Mouse (Mus musculus) heart, embryonic 13.5 days (tissue): ENCODE measurements at regions not wholly inside any gene's neighbourhood (a gene's known extent, or its start where the extent isn't known, plus 50 kb on each side); places are given as distances from the start of the nearest gene placed in this dataset.

Source experiments
- ATAC-seq: fragments of 200-750 bp; cut with Nextera tagmentation; 2 replicates; pipeline ENCODE4 v1.8.0; 2017; ENCODE audit warnings: moderate TSS enrichment; ENCODE audit not compliant: insufficient number of reproducible peaks, low FRiP score, low TSS enrichment; ENCODE audit errors: extremely low read depth
- H3K27ac ChIP-seq: fragments of 300-500 bp; sonication (generic); replicated peaks from 2 replicates; pipeline ENCODE4 v1.5.1; 2015; ENCODE audit warnings: moderate library complexity, mild to moderate bottlenecking, inconsistent platforms
- H3K27me3 ChIP-seq: fragments of 300-500 bp; sonication (generic); replicated peaks from 2 replicates; pipeline ENCODE4 v1.6.1; 2015; ENCODE audit warnings: mild to moderate bottlenecking, inconsistent platforms
- H3K36me3 ChIP-seq: fragments of 300-500 bp; sonication (generic); 2 replicates; pipeline ENCODE4 v1.6.1; 2015; ENCODE audit warnings: mild to moderate bottlenecking, inconsistent platforms
- H3K4me1 ChIP-seq: fragments of 300-500 bp; sonication (generic); 2 replicates; pipeline ENCODE4 v1.6.1; 2015; ENCODE audit warnings: inconsistent platforms
- H3K4me2 ChIP-seq: fragments of 300-500 bp; sonication (generic); 2 replicates; pipeline ENCODE4 v1.6.1; 2015; ENCODE audit warnings: inconsistent platforms, mild to moderate bottlenecking, moderate library complexity
- H3K4me3 ChIP-seq: fragments of 300-500 bp; sonication (generic); 2 replicates; pipeline ENCODE4 v1.5.1; 2015; ENCODE audit warnings: moderate library complexity, mild to moderate bottlenecking, inconsistent platforms
- H3K9ac ChIP-seq: fragments of 300-500 bp; sonication (generic); 2 replicates; pipeline ENCODE4 v1.6.1; 2015; ENCODE audit warnings: inconsistent platforms, mild to moderate bottlenecking, moderate library complexity
- H3K9me3 ChIP-seq: fragments of 300-500 bp; sonication (generic); 2 replicates; pipeline ENCODE4 v1.6.1; 2016; ENCODE audit warnings: inconsistent platforms
- WGBS: fragments of 180-500 bp; shearing (Covaris S2); methylation state at CpG from one replicate; pipeline ENCODE4 v1.1.7; 2015; ENCODE audit warnings: mixed read lengths; 5-methylcytosine and 5-hydroxymethylcytosine counted together

GRCm38 (mm10) chrX:166971721-166972120 is 237.4 kb downstream of the Tmsb4x start:
- peak overlapping the region; percentile 80 for H3K27ac ChIP-seq
- no peak overlapping the region for H3K4me2 ChIP-seq
- H3K4me1 ChIP-seq = peaks cover 14% of the 10 kb centered on the region; the same call in 1 of the 2 replicates
- peak; percentile 37; the same call in 1 of the 2 replicates for ATAC-seq
- H3K36me3 ChIP-seq = no peaks in the 10 kb centered on the region
- no peaks in the 10 kb centered on the region for H3K27me3 ChIP-seq
- H3K4me3 ChIP-seq = no peak overlapping the region
- WGBS = 7% methylated on average over 1 of the region's 1 CpGs
- no peak overlapping the region for H3K9ac ChIP-seq
- H3K9me3 ChIP-seq = no peaks in the 10 kb centered on the region

- no peak for ATAC-seq
- Histone ChIP-seq H3K9me3 (no peaks in the 10 kb centered on the region), H3K27me3 (peaks cover 2% of the 10 kb centered on the region; the same call in 1 of the 2 replicates), H3K9ac (no peak overlapping the region), H3K4me1 (no peaks in the 10 kb centered on the region), H3K4me3 (no peak overlapping the region), H3K27ac (no peak overlapping the region), H3K4me2 (no peak overlapping the region), H3K36me3 (no peaks in the 10 kb centered on the region)
- 78% methylated on average over 7 of the region's 7 CpGs for WGBS
Measured at GRCm38 (mm10) chrX:166964656-166965582, 244.2 kb downstream of the Tmsb4x start.

- H3K36me3 ChIP-seq = no peaks in the 10 kb centered on the region
- H3K4me1 ChIP-seq = no peaks in the 10 kb centered on the region
- no peak for ATAC-seq
- no peak overlapping the region for H3K4me3 ChIP-seq
- H3K4me2 ChIP-seq = no peak overlapping the region
- no peaks in the 10 kb centered on the region for H3K9me3 ChIP-seq
- no peaks in the 10 kb centered on the region for H3K27me3 ChIP-seq
- H3K27ac ChIP-seq = no peak overlapping the region
- no peak overlapping the region for H3K9ac ChIP-seq
- 47% methylated on average over 14 of the region's 14 CpGs for WGBS
Measured at GRCm38 (mm10) chrX:166952528-166953189, 256.5 kb downstream of the Tmsb4x start.

- Histone ChIP-seq H3K4me3 (no peak overlapping the region), H3K27ac (no peak overlapping the region), H3K4me2 (no peak overlapping the region), H3K4me1 (no peaks in the 10 kb centered on the region), H3K36me3 (no peaks in the 10 kb centered on the region), H3K9me3 (no peaks in the 10 kb centered on the region), H3K27me3 (no peaks in the 10 kb centered on the region), H3K9ac (no peak overlapping the region)
- 73% methylated on average over 6 of the region's 6 CpGs for WGBS
- ATAC-seq = no peak
Measured at GRCm38 (mm10) chrX:166951011-166951410, 258.1 kb downstream of the Tmsb4x start.

- no peaks in the 10 kb centered on the region for H3K4me1 ChIP-seq
- no peak overlapping the region for H3K4me2 ChIP-seq
- no peak overlapping the region for H3K9ac ChIP-seq
- 62% methylated on average over 1 of the region's 1 CpGs for WGBS
- no peak overlapping the region for H3K27ac ChIP-seq
- no peaks in the 10 kb centered on the region for H3K36me3 ChIP-seq
- no peak for ATAC-seq
- H3K4me3 ChIP-seq = no peak overlapping the region
- H3K27me3 ChIP-seq = no peaks in the 10 kb centered on the region; the same call in 1 of the 2 replicates
- H3K9me3 ChIP-seq = no peaks in the 10 kb centered on the region
Measured at GRCm38 (mm10) chrX:166945915-166946314, 263.2 kb downstream of the Tmsb4x start.

- Histone ChIP-seq H3K4me1 (no peaks in the 10 kb centered on the region), H3K4me3 (no peak overlapping the region), H3K27ac (no peak overlapping the region), H3K27me3 (no peaks in the 10 kb centered on the region; the same call in 1 of the 2 replicates), H3K9me3 (no peaks in the 10 kb centered on the region), H3K4me2 (no peak overlapping the region), H3K36me3 (no peaks in the 10 kb centered on the region), H3K9ac (no peak overlapping the region)
- 74% methylated on average over 1 of the region's 1 CpGs for WGBS
- no peak for ATAC-seq
Measured at GRCm38 (mm10) chrX:166945476-166945875, 263.6 kb downstream of the Tmsb4x start.

GRCm38 (mm10) chrX:166933766-166934165 is 275.3 kb downstream of the Tmsb4x start:
- no peaks in the 10 kb centered on the region for H3K36me3 ChIP-seq
- no peak for ATAC-seq
- no peak overlapping the region for H3K4me3 ChIP-seq
- no peaks in the 10 kb centered on the region for H3K27me3 ChIP-seq
- H3K4me1 ChIP-seq = peaks cover 6% of the 10 kb centered on the region
- no peaks in the 10 kb centered on the region for H3K9me3 ChIP-seq
- no peak overlapping the region for H3K9ac ChIP-seq
- H3K4me2 ChIP-seq = no peak overlapping the region
- WGBS = 52% methylated on average over 2 of the region's 2 CpGs
- peak overlapping the region; percentile 28; the same call in 1 of the 2 replicates for H3K27ac ChIP-seq

- H3K27me3 ChIP-seq = no peaks in the 10 kb centered on the region
Measured at GRCm38 (mm10) chrX:166932472-166932871, 276.6 kb downstream of the Tmsb4x start.

GRCm38 (mm10) chrX:166931048-166931447 is 278.1 kb downstream of the Tmsb4x start:
- Histone ChIP-seq H3K9me3 (no peaks in the 10 kb centered on the region), H3K9ac (no peak overlapping the region), H3K27me3 (no peaks in the 10 kb centered on the region), H3K36me3 (no peaks in the 10 kb centered on the region), H3K27ac (peak overlapping the region; percentile 58), H3K4me3 (no peak overlapping the region), H3K4me2 (no peak overlapping the region), H3K4me1 (peaks cover 6% of the 10 kb centered on the region)
- ATAC-seq = no peak
- WGBS = 28% methylated on average over 4 of the region's 4 CpGs

More at GRCm38 (mm10) chrX:166932472-166932871, 276.6 kb downstream of the Tmsb4x start:
- no peaks in the 10 kb centered on the region for H3K9me3 ChIP-seq
- H3K4me2 ChIP-seq = no peak overlapping the region
- ATAC-seq = no peak
- no peaks in the 10 kb centered on the region for H3K36me3 ChIP-seq
- H3K27ac ChIP-seq = no peak overlapping the region
- no peak overlapping the region for H3K4me3 ChIP-seq
- no peak overlapping the region for H3K9ac ChIP-seq
- peaks cover 6% of the 10 kb centered on the region for H3K4me1 ChIP-seq

- H3K4me3 ChIP-seq = no peak overlapping the region
- H3K27me3 ChIP-seq = no peaks in the 10 kb centered on the region
- peaks cover 6% of the 10 kb centered on the region for H3K4me1 ChIP-seq
- no peak overlapping the region for H3K9ac ChIP-seq
- H3K36me3 ChIP-seq = no peaks in the 10 kb centered on the region
- ATAC-seq = no peak
- no peaks in the 10 kb centered on the region for H3K9me3 ChIP-seq
- 58% methylated on average over 6 of the region's 6 CpGs for WGBS
- H3K27ac ChIP-seq = no peak overlapping the region
- H3K4me2 ChIP-seq = no peak overlapping the region
Measured at GRCm38 (mm10) chrX:166929716-166930420, 279.2 kb downstream of the Tmsb4x start.

GRCm38 (mm10) chrX:166915356-166915953 is 293.7 kb downstream of the Tmsb4x start:
- no peak overlapping the region for H3K4me2 ChIP-seq
- WGBS = 64% methylated on average over 2 of the region's 2 CpGs
- no peaks in the 10 kb centered on the region for H3K9me3 ChIP-seq
- H3K36me3 ChIP-seq = no peaks in the 10 kb centered on the region
- no peaks in the 10 kb centered on the region; the same call in 1 of the 2 replicates for H3K27me3 ChIP-seq
- H3K4me1 ChIP-seq = no peaks in the 10 kb centered on the region
- ATAC-seq = no peak
- H3K9ac ChIP-seq = no peak overlapping the region
- no peak overlapping the region for H3K27ac ChIP-seq
- H3K4me3 ChIP-seq = no peak overlapping the region
